Mouse (Mus musculus): ENCODE measurements around the gene Ppp3ca. TPM values are rescaled to one million over a fixed set of nuclear protein-coding genes. Genes with fewer than 3 reads are reported as not detected.

Ppp3ca gene
- polyA plus RNA-seq, 1 experiment from 2014 or later, result 64.6 TPM

GRCm38 (mm10) chr3:136671940-136672278, 2.0 kb downstream of the Ppp3ca start:
- Histone ChIP-seq H3K27me3 (no peaks in the 10 kb centered on the region), H3K4me2 (peak overlapping the region; percentile 71), H3K9me3 (no peaks in the 10 kb centered on the region), H3K9ac (peak overlapping the region; percentile 81), H3K36me3 (no peaks in the 10 kb centered on the region), H3K4me3 (peak overlapping the region; percentile 97), H3K27ac (peak overlapping the region; percentile 94), H3K4me1 (peaks cover 30% of the 10 kb centered on the region)
- no peak for ATAC-seq (ENCODE audit: borderline replicate concordance, extremely low read depth, low FRiP score, low TSS enrichment)
- 3% methylated on average over 5 of the region's 5 CpGs for WGBS

GRCm38 (mm10) chr3:136672870-136673269, 2.9 kb downstream of the Ppp3ca start:
- peaks cover 34% of the 10 kb centered on the region for H3K4me1 ChIP-seq
- peak overlapping the region; percentile 97; the same call in 1 of the 2 replicates for H3K4me3 ChIP-seq
- ATAC-seq (ENCODE audit: borderline replicate concordance, extremely low read depth, low FRiP score, low TSS enrichment), result no peak
- no peaks in the 10 kb centered on the region for H3K9me3 ChIP-seq
- WGBS, result 56% methylated on average over 3 of the region's 3 CpGs
- peak overlapping the region; percentile 71 for H3K4me2 ChIP-seq
- H3K27ac ChIP-seq, result no peak overlapping the region
- no peaks in the 10 kb centered on the region for H3K36me3 ChIP-seq
- no peaks in the 10 kb centered on the region for H3K27me3 ChIP-seq
- H3K9ac ChIP-seq, result no peak overlapping the region

- H3K4me3 ChIP-seq, result no peak overlapping the region
- H3K9me3 ChIP-seq, result no peaks in the 10 kb centered on the region
- no peak overlapping the region for H3K27ac ChIP-seq
- H3K4me1 ChIP-seq, result peaks cover 30% of the 10 kb centered on the region
- no peak overlapping the region for H3K4me2 ChIP-seq
- WGBS, result 79% methylated on average over 2 of the region's 2 CpGs
- H3K9ac ChIP-seq, result no peak overlapping the region
- no peaks in the 10 kb centered on the region for H3K36me3 ChIP-seq
- ATAC-seq (ENCODE audit: borderline replicate concordance, extremely low read depth, low FRiP score, low TSS enrichment), result no peak
- H3K27me3 ChIP-seq, result no peaks in the 10 kb centered on the region
These were observed 3.4 kb downstream of the Ppp3ca start for GRCm38 (mm10) chr3:136673363-136673762.

GRCm38 (mm10) chr3:136674486-136674885, 4.6 kb downstream of the Ppp3ca start:
- no peaks in the 10 kb centered on the region for H3K27me3 ChIP-seq
- WGBS, result 72% methylated on average over 5 of the region's 5 CpGs
- H3K27ac ChIP-seq, result no peak overlapping the region
- no peak overlapping the region for H3K9ac ChIP-seq
- no peaks in the 10 kb centered on the region for H3K9me3 ChIP-seq
- peaks cover 25% of the 10 kb centered on the region for H3K4me1 ChIP-seq
- H3K4me3 ChIP-seq, result no peak overlapping the region
- H3K36me3 ChIP-seq, result no peaks in the 10 kb centered on the region
- no peak for ATAC-seq (ENCODE audit: borderline replicate concordance, extremely low read depth, low FRiP score, low TSS enrichment)
- H3K4me2 ChIP-seq, result no peak overlapping the region

- H3K36me3 ChIP-seq, result no peaks in the 10 kb centered on the region
- no peak overlapping the region for H3K27ac ChIP-seq
- peaks cover 48% of the 10 kb centered on the region for H3K4me1 ChIP-seq
- no peak overlapping the region for H3K9ac ChIP-seq
- no peak for ATAC-seq (ENCODE audit: borderline replicate concordance, extremely low read depth, low FRiP score, low TSS enrichment)
- no peaks in the 10 kb centered on the region for H3K27me3 ChIP-seq
- H3K9me3 ChIP-seq, result no peaks in the 10 kb centered on the region
- H3K4me3 ChIP-seq, result no peak overlapping the region
- WGBS, result 77% methylated on average over 2 of the region's 2 CpGs
- no peak overlapping the region for H3K4me2 ChIP-seq
These were observed 7.1 kb downstream of the Ppp3ca start for GRCm38 (mm10) chr3:136676991-136677390.

- no peak overlapping the region for H3K27ac ChIP-seq
- H3K36me3 ChIP-seq, result no peaks in the 10 kb centered on the region
- WGBS, result 29% methylated on average over 8 of the region's 8 CpGs
- peaks cover 44% of the 10 kb centered on the region for H3K4me1 ChIP-seq
- ATAC-seq (ENCODE audit: borderline replicate concordance, extremely low read depth, low FRiP score, low TSS enrichment), result peak; percentile 64; the same call in 1 of the 2 replicates
- H3K9ac ChIP-seq, result no peak overlapping the region
- no peaks in the 10 kb centered on the region for H3K27me3 ChIP-seq
- no peak overlapping the region for H3K4me3 ChIP-seq
- H3K9me3 ChIP-seq, result no peaks in the 10 kb centered on the region
- H3K4me2 ChIP-seq, result no peak overlapping the region
These were observed 8.5 kb downstream of the Ppp3ca start for GRCm38 (mm10) chr3:136678386-136678785.

- Histone ChIP-seq H3K9me3 (no peaks in the 10 kb centered on the region), H3K9ac (no peak overlapping the region), H3K27me3 (no peaks in the 10 kb centered on the region), H3K4me3 (no peak overlapping the region), H3K4me1 (peaks cover 48% of the 10 kb centered on the region), H3K27ac (no peak overlapping the region), H3K36me3 (no peaks in the 10 kb centered on the region), H3K4me2 (no peak overlapping the region)
- WGBS, result 75% methylated on average over 6 of the region's 6 CpGs
- ATAC-seq (ENCODE audit: borderline replicate concordance, extremely low read depth, low FRiP score, low TSS enrichment), result no peak
These were observed 10.1 kb downstream of the Ppp3ca start for GRCm38 (mm10) chr3:136679903-136680491.

- H3K27ac ChIP-seq, result no peak overlapping the region
- 74% methylated on average over 8 of the region's 8 CpGs for WGBS
- H3K4me2 ChIP-seq, result no peak overlapping the region
- H3K4me1 ChIP-seq, result peaks cover 51% of the 10 kb centered on the region
- no peaks in the 10 kb centered on the region for H3K36me3 ChIP-seq
- H3K9me3 ChIP-seq, result no peaks in the 10 kb centered on the region
- ATAC-seq (ENCODE audit: borderline replicate concordance, extremely low read depth, low FRiP score, low TSS enrichment), result no peak
- H3K9ac ChIP-seq, result no peak overlapping the region
- no peak overlapping the region for H3K4me3 ChIP-seq
- no peaks in the 10 kb centered on the region for H3K27me3 ChIP-seq
These were observed 12.3 kb downstream of the Ppp3ca start for GRCm38 (mm10) chr3:136682242-136682641.

- no peak for ATAC-seq (ENCODE audit: borderline replicate concordance, extremely low read depth, low FRiP score, low TSS enrichment)
- Histone ChIP-seq H3K36me3 (no peaks in the 10 kb centered on the region), H3K27me3 (no peaks in the 10 kb centered on the region), H3K4me3 (no peak overlapping the region), H3K9me3 (no peaks in the 10 kb centered on the region), H3K4me2 (no peak overlapping the region), H3K27ac (no peak overlapping the region), H3K4me1 (peaks cover 53% of the 10 kb centered on the region), H3K9ac (no peak overlapping the region)
- 59% methylated on average over 15 of the region's 15 CpGs for WGBS
These were observed 14.5 kb downstream of the Ppp3ca start for GRCm38 (mm10) chr3:136684191-136684958.

- WGBS, result 87% methylated on average over 8 of the region's 8 CpGs
- no peaks in the 10 kb centered on the region for H3K9me3 ChIP-seq
- no peak for ATAC-seq (ENCODE audit: borderline replicate concordance, extremely low read depth, low FRiP score, low TSS enrichment)
- no peaks in the 10 kb centered on the region for H3K27me3 ChIP-seq
- no peak overlapping the region for H3K27ac ChIP-seq
- H3K4me3 ChIP-seq, result no peak overlapping the region
- H3K4me2 ChIP-seq, result no peak overlapping the region
- peaks cover 35% of the 10 kb centered on the region for H3K4me1 ChIP-seq
- H3K36me3 ChIP-seq, result no peaks in the 10 kb centered on the region
- no peak overlapping the region for H3K9ac ChIP-seq
These were observed 16.5 kb downstream of the Ppp3ca start for GRCm38 (mm10) chr3:136686429-136686828.

- no peaks in the 10 kb centered on the region for H3K36me3 ChIP-seq
- peaks cover 23% of the 10 kb centered on the region for H3K4me1 ChIP-seq
- H3K9ac ChIP-seq, result no peak overlapping the region
- no peaks in the 10 kb centered on the region for H3K9me3 ChIP-seq
- no peak overlapping the region for H3K4me2 ChIP-seq
- H3K27ac ChIP-seq, result no peak overlapping the region
- WGBS, result 76% methylated on average over 9 of the region's 9 CpGs
- H3K4me3 ChIP-seq, result no peak overlapping the region
- no peak for ATAC-seq (ENCODE audit: borderline replicate concordance, extremely low read depth, low FRiP score, low TSS enrichment)
- H3K27me3 ChIP-seq, result no peaks in the 10 kb centered on the region
These were observed 18.2 kb downstream of the Ppp3ca start for GRCm38 (mm10) chr3:136688101-136688586.

- no peak overlapping the region for H3K9ac ChIP-seq
- H3K9me3 ChIP-seq, result no peaks in the 10 kb centered on the region
- H3K4me1 ChIP-seq, result peaks cover 13% of the 10 kb centered on the region; the same call in 1 of the 2 replicates
- 82% methylated on average over 7 of the region's 7 CpGs for WGBS
- no peaks in the 10 kb centered on the region for H3K36me3 ChIP-seq
- no peak overlapping the region for H3K27ac ChIP-seq
- no peak overlapping the region for H3K4me2 ChIP-seq
- no peak overlapping the region for H3K4me3 ChIP-seq
- no peaks in the 10 kb centered on the region for H3K27me3 ChIP-seq
- no peak for ATAC-seq (ENCODE audit: borderline replicate concordance, extremely low read depth, low FRiP score, low TSS enrichment)
These were observed 20.0 kb downstream of the Ppp3ca start for GRCm38 (mm10) chr3:136689793-136690543.
